Mouse (Mus musculus) myocyte (in vitro differentiated cells): ENCODE measurements around the gene Ank3.

Source experiments
- E2F4 ChIP-seq: IDR thresholded peaks from one replicate; pipeline ENCODE4 v1.6.1; 2011; ENCODE audit warnings: mild to moderate bottlenecking, control low read depth, moderate library complexity; ENCODE audit not compliant: insufficient read depth
- MAX ChIP-seq: IDR thresholded peaks from one replicate; pipeline ENCODE4 v1.6.1; 2011; ENCODE audit warnings: low read depth, mild to moderate bottlenecking, control low read depth
- MYOD1 ChIP-seq, 3 experiments: IDR thresholded peaks; one replicate each; pipeline ENCODE4 v1.6.1; 2011; ENCODE audit warnings: control low read depth in 2 of 3, low read depth in 2 of 3, mild to moderate bottlenecking in 2 of 3, moderate library complexity in 1 of 3; ENCODE audit not compliant: insufficient read length in 2 of 3, control insufficient read depth in 1 of 3
- MYOG ChIP-seq, 3 experiments: IDR thresholded peaks; one replicate each; pipeline ENCODE4 v1.6.1; 2011; ENCODE audit warnings: control low read depth in 2 of 3, low read depth in 2 of 3, mild to moderate bottlenecking in 2 of 3; ENCODE audit not compliant: insufficient read length in 2 of 3, control insufficient read depth in 1 of 3, insufficient read depth in 1 of 3
- POLR2A ChIP-seq: IDR thresholded peaks from one replicate; pipeline ENCODE4 v1.6.1; 2011; ENCODE audit warnings: low read depth, mild to moderate bottlenecking, control low read depth, moderate library complexity; ENCODE audit not compliant: insufficient read length
- POLR2AphosphoS2 ChIP-seq: IDR thresholded peaks from one replicate; pipeline ENCODE4 v1.6.1; 2011; ENCODE audit warnings: low read depth, control low read depth; ENCODE audit not compliant: insufficient read length
- REST ChIP-seq: IDR thresholded peaks from one replicate; pipeline ENCODE4 v1.6.1; 2011; ENCODE audit warnings: mild to moderate bottlenecking, control low read depth, moderate library complexity; ENCODE audit not compliant: insufficient read depth, insufficient read length
- SRF ChIP-seq: IDR thresholded peaks from one replicate; pipeline ENCODE4 v1.6.1; 2011; ENCODE audit warnings: low read depth; ENCODE audit not compliant: control insufficient read depth, insufficient read length
- TCF12 ChIP-seq: IDR thresholded peaks from one replicate; pipeline ENCODE4 v1.6.1; 2011; ENCODE audit warnings: mild to moderate bottlenecking, control low read depth; ENCODE audit not compliant: poor library complexity, insufficient read depth, severe bottlenecking
- USF1 ChIP-seq: IDR thresholded peaks from one replicate; pipeline ENCODE4 v1.6.1; 2011; ENCODE audit warnings: low read depth, mild to moderate bottlenecking, control low read depth, moderate library complexity

GRCm38 (mm10) chr10:69511234-69511633, 112.7 kb downstream of the Ank3 start:
- TF ChIP-seq USF1 (no peak), POLR2A (no peak), TCF12 (no peak), REST (no peak), E2F4 (no peak), SRF (no peak), MAX (no peak), MYOG (IDR thresholded peaks at IDR 0.05; ENCODE audit: control insufficient read depth in 1 of 3, insufficient read depth in 1 of 3, insufficient read length in 2 of 3, low read depth in 2 of 3) (no peak), MYOD1 (IDR thresholded peaks at IDR 0.05; ENCODE audit: control insufficient read depth in 1 of 3, insufficient read length in 2 of 3, low read depth in 2 of 3) (no peak), POLR2AphosphoS2 (no peak)
